Mouse (Mus musculus) liver, embryonic 14.5 days (tissue): ENCODE measurements at regions not wholly inside any gene's neighbourhood (a gene's known extent, or its start where the extent isn't known, plus 50 kb on each side); places are given as distances from the start of the nearest gene placed in this dataset.

ENCODE experiments used
- CTCF ChIP-seq: IDR thresholded peaks from 2 replicates; pipeline ENCODE4 v1.5.1; 2016; ENCODE audit warnings: antibody characterized with exemption, low read depth, control low read depth
- EP300 ChIP-seq: IDR thresholded peaks from 2 replicates; pipeline ENCODE4 v1.6.1; 2016; ENCODE audit warnings: antibody characterized with exemption, low read depth

DNA sequence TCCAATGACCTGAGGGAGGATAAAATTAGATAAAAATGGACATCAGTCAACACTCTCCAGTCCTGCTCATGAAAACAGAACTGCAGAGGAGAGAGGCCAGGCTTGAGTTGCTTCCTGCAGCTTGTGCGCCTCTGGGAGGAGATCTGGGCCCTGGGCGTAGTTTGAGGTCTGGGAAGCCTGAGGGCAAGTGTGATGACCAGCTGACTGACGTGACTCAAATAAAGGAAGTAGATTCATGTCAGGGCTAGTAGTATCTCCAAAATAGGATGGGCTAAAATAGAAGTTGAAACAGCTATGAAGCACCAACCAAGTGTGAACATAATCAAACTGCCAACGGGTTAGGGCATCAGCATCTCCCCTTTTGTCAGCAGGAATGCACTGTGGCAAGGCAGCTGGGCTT lies 239.3 kb upstream of the Btg1 start:
- TF ChIP-seq CTCF (no peak), EP300 (no peak)
